Mouse (Mus musculus): ENCODE measurements at regions not wholly inside any gene's neighbourhood (a gene's known extent, or its start where the extent isn't known, plus 50 kb on each side); places are given as distances from the start of the nearest gene placed in this dataset.
"Not testable (repeated sequence)": the region's sequence is repeated elsewhere in the genome, so short reads cannot be mapped to it uniquely, and the experiment has no call there.

DNA sequence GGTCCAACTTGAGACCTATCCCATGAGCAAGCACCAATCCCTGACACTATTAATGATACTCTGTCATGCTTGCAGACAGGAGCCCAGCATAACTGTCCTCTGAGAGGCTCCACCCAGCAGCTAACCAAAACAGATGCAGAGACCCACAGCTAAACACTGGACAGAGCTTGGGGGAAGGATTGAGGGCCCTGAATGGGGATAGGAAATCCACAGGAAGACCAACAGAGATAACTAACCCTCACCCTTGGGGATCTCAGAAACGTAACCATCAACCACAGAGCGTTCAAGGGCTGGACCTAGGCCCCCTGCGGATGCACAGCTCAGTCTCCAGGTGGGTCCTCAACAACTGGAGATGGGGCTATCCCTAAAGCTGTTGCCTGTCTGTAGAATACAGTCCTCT, 93.7 kb downstream of the Cd24a start:
- Histone ChIP-seq H3K36me3 (ENCODE audit: control insufficient read depth, insufficient read depth, low read length, poor library complexity, severe bottlenecking) (no peaks in the 10 kb centered on the region), H3K9ac (ENCODE audit: insufficient read depth, low read depth, low read length, poor library complexity, severe bottlenecking) (no peak overlapping the region)
- in situ Hi-C loops (cut with MboI; ENCODE audit: low sequenced_read_pairs in 2 of 2, unreplicated experiment in 2 of 2) = no loop called here

GRCm38 (mm10) chr10:43672490-43672889, 94.4 kb downstream of the Cd24a start:
- no peaks in the 10 kb centered on the region for H3K9me3 ChIP-seq (ENCODE audit: control insufficient read depth, insufficient read depth, low read depth, low read length)
- H3K9ac ChIP-seq (ENCODE audit: insufficient read depth, low read depth, low read length, poor library complexity, severe bottlenecking) = no peak overlapping the region
- H3K4me3 ChIP-seq (ENCODE audit: insufficient read depth in 1 of 2, low read depth in 1 of 2, low read length in 2 of 2, poor library complexity in 1 of 2, severe bottlenecking in 1 of 2) = no peak overlapping the region
- no peak overlapping the region for H3K27ac ChIP-seq (ENCODE audit: insufficient read depth, low read depth, low read length, poor library complexity, severe bottlenecking)
- H3K36me3 ChIP-seq (ENCODE audit: control insufficient read depth, insufficient read depth, low read length, poor library complexity, severe bottlenecking) = no peaks in the 10 kb centered on the region
- in situ Hi-C loops (cut with MboI; ENCODE audit: low sequenced_read_pairs in 2 of 2, unreplicated experiment in 2 of 2) = no loop called here
- DNase-seq (ENCODE audit: low read depth, low spot score) = no peak
- H3K4me1 ChIP-seq (ENCODE audit: control insufficient read depth in 2 of 2, insufficient read depth in 2 of 2, low read length in 2 of 2, poor library complexity in 1 of 2) = no peaks in the 10 kb centered on the region; a peak in 1 of 4 replicates
- TF ChIP-seq ZNF384 (IDR thresholded peaks at IDR 0.05; ENCODE audit: low read depth, low read length) = no peak
- no peak for TF ChIP-seq ZC3H11A (IDR thresholded peaks at IDR 0.05; ENCODE audit: borderline replicate concordance, low read depth, low read length)
- no peak for TF ChIP-seq CHD2 (IDR thresholded peaks at IDR 0.05; ENCODE audit: low read depth, low read length)
- no peak for TF ChIP-seq MAFK (IDR thresholded peaks at IDR 0.05; ENCODE audit: insufficient read depth, low read depth, low read length)

More for the DNA sequence above, 93.7 kb downstream of the Cd24a start:
- Histone ChIP-seq H3K27ac (ENCODE audit: insufficient read depth, low read depth, low read length, poor library complexity, severe bottlenecking) (no peak overlapping the region), H3K4me1 (ENCODE audit: control insufficient read depth in 2 of 2, insufficient read depth in 2 of 2, low read length in 2 of 2, poor library complexity in 1 of 2) (peaks cover 0 to 2% of the 10 kb centered on the region in 2 experiments; a peak in 1 of 4 replicates), H3K4me3 (ENCODE audit: insufficient read depth in 1 of 2, low read depth in 1 of 2, low read length in 2 of 2, poor library complexity in 1 of 2, severe bottlenecking in 1 of 2) (no peak overlapping the region), H3K9me3 (ENCODE audit: control insufficient read depth, insufficient read depth, low read depth, low read length) (no peaks in the 10 kb centered on the region)
- TF ChIP-seq ZNF384 (IDR thresholded peaks at IDR 0.05; ENCODE audit: low read depth, low read length) = no peak
- no peak for TF ChIP-seq CHD2 (IDR thresholded peaks at IDR 0.05; ENCODE audit: low read depth, low read length)
- TF ChIP-seq MAFK (IDR thresholded peaks at IDR 0.05; ENCODE audit: insufficient read depth, low read depth, low read length) = no peak
- TF ChIP-seq HCFC1 (IDR thresholded peaks at IDR 0.05; ENCODE audit: borderline replicate concordance, insufficient read depth, low read length) = no peak
- TF ChIP-seq ZC3H11A (IDR thresholded peaks at IDR 0.05; ENCODE audit: borderline replicate concordance, low read depth, low read length) = no peak
- DNase-seq (ENCODE audit: low read depth, low spot score) = no peak

DNA sequence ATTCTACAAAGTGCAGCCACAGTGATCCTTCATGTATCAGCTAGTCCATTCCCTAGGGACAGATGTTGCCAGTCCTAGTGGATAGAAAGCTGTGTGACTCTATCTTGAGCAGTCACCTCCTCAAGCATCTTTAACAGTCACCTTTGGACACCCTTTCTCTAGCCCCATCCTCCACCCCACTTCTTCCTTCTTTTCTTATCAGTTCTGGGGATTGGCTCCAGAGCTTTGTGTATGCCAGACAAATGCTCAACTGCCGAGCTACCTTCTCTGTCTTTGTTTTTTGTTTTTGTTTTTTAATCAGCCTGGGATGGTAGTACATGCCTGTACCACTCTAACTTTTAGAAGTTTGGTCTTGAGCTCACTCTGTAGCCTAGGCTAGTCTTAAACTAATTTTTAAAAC, 96.7 kb downstream of the Cd24a start:
- no peak for TF ChIP-seq ZC3H11A (IDR thresholded peaks at IDR 0.05; ENCODE audit: borderline replicate concordance, low read depth, low read length)
- TF ChIP-seq ZNF384 (IDR thresholded peaks at IDR 0.05; ENCODE audit: low read depth, low read length) = no peak
- no peak for TF ChIP-seq HCFC1 (IDR thresholded peaks at IDR 0.05; ENCODE audit: borderline replicate concordance, insufficient read depth, low read length)
- no peak for TF ChIP-seq CHD2 (IDR thresholded peaks at IDR 0.05; ENCODE audit: low read depth, low read length)
- TF ChIP-seq MAFK (IDR thresholded peaks at IDR 0.05; ENCODE audit: insufficient read depth, low read depth, low read length) = no peak
- Histone ChIP-seq H3K27ac (ENCODE audit: insufficient read depth, low read depth, low read length, poor library complexity, severe bottlenecking) (no peak overlapping the region), H3K9ac (ENCODE audit: insufficient read depth, low read depth, low read length, poor library complexity, severe bottlenecking) (no peak overlapping the region), H3K4me1 (ENCODE audit: control insufficient read depth in 2 of 2, insufficient read depth in 2 of 2, low read length in 2 of 2, poor library complexity in 1 of 2) (no peaks in the 10 kb centered on the region), H3K9me3 (ENCODE audit: control insufficient read depth, insufficient read depth, low read depth, low read length) (no peaks in the 10 kb centered on the region), H3K36me3 (ENCODE audit: control insufficient read depth, insufficient read depth, low read length, poor library complexity, severe bottlenecking) (no peaks in the 10 kb centered on the region), H3K4me3 (ENCODE audit: insufficient read depth in 1 of 2, low read depth in 1 of 2, low read length in 2 of 2, poor library complexity in 1 of 2, severe bottlenecking in 1 of 2) (no peak overlapping the region)
- DNase-seq (ENCODE audit: low read depth, low spot score) = no peak
- in situ Hi-C loops (cut with MboI; ENCODE audit: low sequenced_read_pairs in 2 of 2, unreplicated experiment in 2 of 2) = no loop called here

DNA sequence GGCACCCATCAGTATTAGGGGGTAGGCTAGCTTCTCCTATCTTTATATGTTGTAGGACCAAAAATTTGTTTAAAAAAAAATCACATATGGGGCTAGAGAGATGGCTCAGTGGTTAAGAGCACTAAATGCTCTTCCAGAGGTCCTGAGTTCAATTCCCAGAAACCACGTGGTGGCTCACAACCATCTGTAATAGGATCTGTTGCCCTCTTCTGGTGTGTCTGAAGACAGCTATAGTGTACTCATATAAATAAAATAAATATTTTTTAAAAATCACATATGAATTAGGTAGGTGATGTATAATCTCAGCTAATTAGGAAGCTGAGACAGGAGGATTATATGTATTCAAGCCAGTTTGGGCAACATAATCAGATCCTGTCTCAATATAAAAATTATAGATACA, 97.4 kb downstream of the Cd24a start:
- H3K27ac ChIP-seq (ENCODE audit: insufficient read depth, low read depth, low read length, poor library complexity, severe bottlenecking); H3K4me1 ChIP-seq (ENCODE audit: control insufficient read depth in 2 of 2, insufficient read depth in 2 of 2, low read length in 2 of 2, poor library complexity in 1 of 2); H3K9me3 ChIP-seq (ENCODE audit: control insufficient read depth, insufficient read depth, low read depth, low read length); H3K4me3 ChIP-seq (ENCODE audit: insufficient read depth in 1 of 2, low read depth in 1 of 2, low read length in 2 of 2, poor library complexity in 1 of 2, severe bottlenecking in 1 of 2); H3K36me3 ChIP-seq (ENCODE audit: control insufficient read depth, insufficient read depth, low read length, poor library complexity, severe bottlenecking); H3K9ac ChIP-seq (ENCODE audit: insufficient read depth, low read depth, low read length, poor library complexity, severe bottlenecking); DNase-seq (ENCODE audit: low read depth, low spot score); in situ Hi-C loops (cut with MboI; ENCODE audit: low sequenced_read_pairs in 2 of 2, unreplicated experiment in 2 of 2): not testable (repeated sequence)

GRCm38 (mm10) chr10:43676289-43676688, 98.2 kb downstream of the Cd24a start:
- H3K4me3 ChIP-seq (ENCODE audit: insufficient read depth in 1 of 2, low read depth in 1 of 2, low read length in 2 of 2, poor library complexity in 1 of 2, severe bottlenecking in 1 of 2) = no peak overlapping the region
- no peak for DNase-seq (ENCODE audit: low read depth, low spot score)
- H3K9me3 ChIP-seq (ENCODE audit: control insufficient read depth, insufficient read depth, low read depth, low read length) = no peaks in the 10 kb centered on the region
- no peak overlapping the region for H3K27ac ChIP-seq (ENCODE audit: insufficient read depth, low read depth, low read length, poor library complexity, severe bottlenecking)
- no peak for TF ChIP-seq ZC3H11A (IDR thresholded peaks at IDR 0.05; ENCODE audit: borderline replicate concordance, low read depth, low read length)
- no peak for TF ChIP-seq HCFC1 (IDR thresholded peaks at IDR 0.05; ENCODE audit: borderline replicate concordance, insufficient read depth, low read length)
- TF ChIP-seq ZNF384 (IDR thresholded peaks at IDR 0.05; ENCODE audit: low read depth, low read length) = no peak
- no peak for TF ChIP-seq MAFK (IDR thresholded peaks at IDR 0.05; ENCODE audit: insufficient read depth, low read depth, low read length)
- TF ChIP-seq CHD2 (IDR thresholded peaks at IDR 0.05; ENCODE audit: low read depth, low read length) = no peak
- in situ Hi-C loops (cut with MboI; ENCODE audit: low sequenced_read_pairs in 2 of 2, unreplicated experiment in 2 of 2) = no loop called here
- no peaks in the 10 kb centered on the region for H3K4me1 ChIP-seq (ENCODE audit: control insufficient read depth in 2 of 2, insufficient read depth in 2 of 2, low read length in 2 of 2, poor library complexity in 1 of 2)
- no peak overlapping the region for H3K9ac ChIP-seq (ENCODE audit: insufficient read depth, low read depth, low read length, poor library complexity, severe bottlenecking)
- H3K36me3 ChIP-seq (ENCODE audit: control insufficient read depth, insufficient read depth, low read length, poor library complexity, severe bottlenecking) = no peaks in the 10 kb centered on the region

Measured in ES-E14 (cell line).